Mouse (Mus musculus) embryonic facial prominence, embryonic 12.5 days (tissue): ENCODE results near the gene Wfikkn1. TPM values are rescaled to one million over a fixed set of nuclear protein-coding genes. Genes with fewer than 3 reads are reported as not detected.
"Not testable (repeated sequence)": the region's sequence is repeated elsewhere in the genome, so short reads cannot be mapped to it uniquely, and the experiment has no call there.

ENCODE experiments used
- ATAC-seq: fragments of 200-750 bp; cut with Nextera tagmentation; 2 replicates; pipeline ENCODE4 v1.8.0; 2017; ENCODE audit not compliant: insufficient number of reproducible peaks, insufficient read depth, low FRiP score, low TSS enrichment
- H3K27ac ChIP-seq: fragments of 300-500 bp; sonication (generic); 2 replicates; pipeline ENCODE4 v1.5.1; 2016; ENCODE audit warnings: mild to moderate bottlenecking
- H3K27me3 ChIP-seq: fragments of 300-500 bp; sonication (generic); 2 replicates; pipeline ENCODE4 v1.6.1; 2016; ENCODE audit warnings: mild to moderate bottlenecking, moderate library complexity
- H3K36me3 ChIP-seq: fragments of 300-500 bp; sonication (generic); 2 replicates; pipeline ENCODE4 v1.6.1; 2016; ENCODE audit warnings: mild to moderate bottlenecking
- H3K4me1 ChIP-seq: fragments of 300-500 bp; sonication (generic); 2 replicates; pipeline ENCODE4 v1.6.1; 2016
- H3K4me2 ChIP-seq: fragments of 300-500 bp; sonication (generic); replicated peaks from 2 replicates; pipeline ENCODE4 v1.6.1; 2016; ENCODE audit warnings: mild to moderate bottlenecking, moderate library complexity
- H3K4me3 ChIP-seq: fragments of 300-500 bp; sonication (generic); 2 replicates; pipeline ENCODE4 v1.5.1; 2016; ENCODE audit warnings: mild to moderate bottlenecking
- H3K9ac ChIP-seq: fragments of 300-500 bp; sonication (generic); 2 replicates; pipeline ENCODE4 v1.6.1; 2016; ENCODE audit warnings: mild to moderate bottlenecking, moderate library complexity
- H3K9me3 ChIP-seq: fragments of 300-500 bp; sonication (generic); 2 replicates; pipeline ENCODE4 v1.6.1; 2016; ENCODE audit warnings: mild to moderate bottlenecking, moderate library complexity
- whole genome bisulfite sequencing: fragments of 180-500 bp; shearing (Covaris S2); methylation state at CpG from one replicate; pipeline ENCODE4 v1.1.7; 2016; 5-methylcytosine and 5-hydroxymethylcytosine counted together
- polyA plus RNA-seq: library from polyadenylated mRNA; unstranded; fragments of >200 nt; fragmentation: Nextera tagmentation; extraction: Ambion mirVana; gene quantifications from 2 replicates; pipeline ENCODE4 v1.2.1, GENCODE M21; 2016

Wfikkn1 gene
- polyA plus RNA-seq, 1 experiment from 2014 or later: 0.45 TPM

DNA sequence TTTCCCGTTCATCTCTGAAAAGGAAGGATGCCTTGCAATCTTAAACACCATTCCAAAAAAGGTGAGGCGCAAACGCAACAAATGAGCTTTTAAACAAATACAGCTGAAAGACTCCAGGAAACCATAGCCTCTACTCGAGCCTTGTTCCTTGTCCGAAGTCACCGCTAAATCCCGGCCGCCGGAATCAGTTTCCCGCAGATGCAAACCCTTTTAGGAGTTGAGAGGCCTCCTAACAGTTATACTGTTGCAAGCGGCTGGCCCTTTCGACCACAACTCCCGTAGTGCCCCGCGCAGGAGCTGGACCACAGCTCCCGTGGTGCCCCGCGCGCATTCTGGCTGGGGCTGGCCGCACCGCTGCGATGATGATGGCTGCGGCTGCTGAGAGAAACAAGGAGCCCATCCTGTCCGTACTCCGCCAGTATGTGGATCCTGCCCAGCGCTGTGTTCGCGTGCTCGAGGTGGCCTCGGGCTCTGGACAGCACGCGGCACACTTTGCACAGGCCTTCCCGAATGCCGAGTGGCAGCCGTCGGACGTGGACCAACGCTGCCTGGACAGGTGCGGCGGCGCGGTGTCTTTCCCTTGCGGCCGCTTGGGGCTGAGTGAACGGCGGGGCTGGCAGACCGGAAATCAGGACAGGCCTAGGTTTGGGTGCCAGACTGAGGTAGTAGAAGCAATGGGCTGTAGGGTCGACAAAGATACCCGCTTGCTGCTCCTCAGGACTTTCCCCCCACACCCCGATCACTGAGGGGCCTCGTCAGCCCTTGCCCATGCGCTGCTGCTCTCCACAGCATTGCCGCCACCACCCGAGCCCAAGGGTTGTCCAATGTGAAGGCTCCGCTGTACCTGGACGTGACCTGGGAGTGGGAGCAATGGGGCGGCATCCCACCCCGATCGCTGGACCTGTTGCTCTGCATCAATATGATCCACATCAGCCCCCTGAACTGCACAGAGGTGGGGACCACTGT is 5.2 kb downstream of the Wfikkn1 start:
- WGBS: 1% methylated on average over 59 of the region's 59 CpGs
- Histone ChIP-seq H3K4me2 (peak overlapping the region; percentile 88), H3K4me3 (peak overlapping the region; percentile 77), H3K36me3 (peaks cover 17% of the 10 kb centered on the region), H3K4me1 (peaks cover 22% of the 10 kb centered on the region), H3K27ac (peak overlapping the region; percentile 87), H3K9ac (peak overlapping the region; percentile 71), H3K27me3 (no peaks in the 10 kb centered on the region), H3K9me3 (no peaks in the 10 kb centered on the region)
- peak; percentile 86 for ATAC-seq

DNA sequence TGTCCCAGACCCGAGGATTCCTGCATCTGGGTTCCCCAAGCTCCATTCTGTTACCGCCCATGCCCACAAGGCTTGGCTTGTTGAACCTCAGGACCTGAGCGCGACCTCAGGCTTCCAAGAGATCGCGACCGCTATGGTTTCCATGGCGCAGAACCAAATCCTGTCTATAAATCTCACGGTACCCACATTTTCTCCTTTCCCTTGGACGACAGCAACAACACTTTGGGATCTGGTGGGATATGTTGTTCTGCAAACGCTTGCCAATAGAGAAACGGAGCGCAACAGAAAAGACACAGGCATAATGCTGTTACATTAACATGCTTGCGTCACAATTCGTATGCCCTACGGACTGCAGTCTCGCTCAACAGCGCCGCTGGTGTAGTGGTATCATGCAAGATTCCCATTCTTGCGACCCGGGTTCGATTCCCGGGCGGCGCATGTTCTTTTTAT is 5.9 kb downstream of the Wfikkn1 start, which contains the start of gene Mettl26:
TSS of gene Mettl26 (plus strand) at position 354 of the 450 bp plus-strand sequence.
- Histone ChIP-seq H3K4me1 (peaks cover 16% of the 10 kb centered on the region), H3K9me3 (no peaks in the 10 kb centered on the region), H3K4me2 (peak within 1 kb of the TSS; percentile 88), H3K9ac (peak within 1 kb of the TSS; percentile 71), H3K4me3 (peak within 1 kb of the TSS; percentile 77), H3K27ac (peak within 1 kb of the TSS; percentile 87), H3K36me3 (peaks cover 17% of the 10 kb centered on the region), H3K27me3 (no peaks in the 10 kb centered on the region)
- WGBS: 2% methylated on average over 25 of the region's 25 CpGs
- no peak for ATAC-seq

DNA sequence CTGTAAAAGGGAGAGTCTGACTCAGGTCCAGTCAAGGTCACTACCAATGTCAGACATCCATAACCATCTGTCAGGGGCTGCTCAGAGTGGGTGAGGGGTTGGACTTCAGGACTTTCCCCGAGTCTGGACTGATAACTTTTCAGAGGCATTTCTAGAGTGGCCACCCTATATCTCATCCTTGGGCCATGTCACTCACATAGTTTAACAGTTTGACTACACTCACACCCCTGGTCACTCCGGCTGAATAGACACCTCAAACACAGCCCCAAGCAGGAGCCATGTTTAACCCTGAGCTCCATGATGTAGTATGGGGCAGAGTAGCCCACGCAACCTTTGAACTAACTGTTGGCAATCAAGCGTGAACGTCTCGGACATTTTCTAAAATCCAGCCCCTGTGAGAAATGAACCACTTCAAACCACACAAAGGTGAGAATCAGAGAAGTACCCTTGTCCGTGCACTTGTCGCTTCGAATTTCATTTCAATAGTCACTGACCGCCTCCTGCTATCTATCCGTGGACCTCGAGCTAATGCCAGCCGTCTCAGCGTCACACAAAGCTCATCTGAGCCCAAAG is 6.4 kb downstream of the Wfikkn1 start:
- Histone ChIP-seq H3K4me2 (peak overlapping the region; percentile 88), H3K27ac (peak overlapping the region; percentile 87), H3K36me3 (peaks cover 16% of the 10 kb centered on the region), H3K9me3 (no peaks in the 10 kb centered on the region), H3K9ac (peak overlapping the region; percentile 41; the same call in 1 of the 2 replicates), H3K4me1 (peaks cover 16% of the 10 kb centered on the region), H3K27me3 (no peaks in the 10 kb centered on the region), H3K4me3 (peak overlapping the region; percentile 77)
- 8% methylated on average over 14 of the region's 14 CpGs for WGBS
- ATAC-seq: no peak

DNA sequence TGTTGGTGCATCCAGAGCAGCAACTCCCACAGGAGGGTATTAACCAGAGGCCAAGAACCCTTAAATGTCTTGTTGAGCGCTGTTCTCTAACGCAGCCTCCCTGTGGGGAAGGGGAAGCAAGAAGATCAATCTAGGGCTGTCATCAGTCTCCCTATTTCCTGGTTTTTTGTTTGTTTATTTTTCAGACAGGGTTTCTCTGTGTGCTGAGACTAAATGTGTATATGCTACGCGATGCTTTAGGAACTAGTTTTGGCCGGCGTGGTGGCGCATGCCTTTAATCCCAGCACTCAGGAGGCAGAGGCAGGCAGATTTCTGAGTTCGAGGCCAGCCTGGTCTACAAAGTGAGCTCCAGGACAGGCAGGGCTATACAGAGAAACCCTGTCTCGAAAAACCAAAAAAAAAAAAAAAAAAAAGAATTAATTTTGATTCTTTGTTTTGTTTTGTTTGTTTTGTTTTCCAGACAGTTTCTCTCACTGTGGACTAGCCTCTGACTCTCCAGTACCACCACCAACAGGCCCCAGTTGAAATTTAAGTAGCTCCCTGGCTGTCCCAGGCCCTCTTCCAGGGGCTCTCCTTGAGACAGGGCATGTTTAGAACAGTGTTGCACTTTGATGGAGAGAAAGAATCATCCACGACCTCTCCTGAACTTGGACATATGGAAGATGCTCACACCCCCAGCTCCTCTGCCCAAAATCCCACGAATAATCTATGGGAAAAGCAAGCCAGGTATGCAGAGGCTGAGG is 7.1 kb downstream of the Wfikkn1 start:
- Histone ChIP-seq H3K9ac (no peak overlapping the region), H3K27ac (no peak overlapping the region), H3K4me1 (peaks cover 21% of the 10 kb centered on the region), H3K4me3 (no peak overlapping the region), H3K27me3 (no peaks in the 10 kb centered on the region), H3K36me3 (peaks cover 10% of the 10 kb centered on the region; the same call in 1 of the 2 replicates), H3K4me2 (peak overlapping the region; percentile 88), H3K9me3 (no peaks in the 10 kb centered on the region)
- WGBS: 68% methylated on average over 11 of the region's 11 CpGs
- ATAC-seq: no peak

DNA sequence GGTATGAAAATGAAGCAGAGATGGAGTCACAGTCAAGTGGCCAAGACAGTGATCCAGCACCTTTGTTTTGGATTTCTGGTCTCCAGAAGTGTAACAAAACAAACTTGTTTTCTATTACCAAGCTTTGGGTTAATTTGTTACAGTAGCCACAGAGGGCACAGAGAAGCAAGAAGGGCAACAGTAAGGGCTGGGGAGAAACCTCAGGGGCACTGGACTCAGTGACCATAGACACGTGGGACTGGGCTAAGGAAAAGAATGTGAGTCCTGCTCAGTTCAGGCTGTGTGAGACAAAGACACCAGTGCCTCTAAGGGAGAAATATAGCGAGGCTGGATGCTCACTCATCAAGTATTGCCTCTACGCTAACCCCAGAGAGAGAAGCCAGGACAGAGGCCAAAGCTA is 8.0 kb downstream of the Wfikkn1 start:
- ATAC-seq: no peak
- H3K4me2 ChIP-seq: no peak overlapping the region
- no peaks in the 10 kb centered on the region for H3K27me3 ChIP-seq
- H3K36me3 ChIP-seq: peaks cover 1% of the 10 kb centered on the region; the same call in 1 of the 2 replicates
- WGBS: 82% methylated on average over 3 of the region's 3 CpGs
- no peak overlapping the region for H3K9ac ChIP-seq
- no peaks in the 10 kb centered on the region for H3K9me3 ChIP-seq
- H3K4me1 ChIP-seq: peaks cover 26% of the 10 kb centered on the region
- H3K27ac ChIP-seq: no peak overlapping the region
- no peak overlapping the region for H3K4me3 ChIP-seq

DNA sequence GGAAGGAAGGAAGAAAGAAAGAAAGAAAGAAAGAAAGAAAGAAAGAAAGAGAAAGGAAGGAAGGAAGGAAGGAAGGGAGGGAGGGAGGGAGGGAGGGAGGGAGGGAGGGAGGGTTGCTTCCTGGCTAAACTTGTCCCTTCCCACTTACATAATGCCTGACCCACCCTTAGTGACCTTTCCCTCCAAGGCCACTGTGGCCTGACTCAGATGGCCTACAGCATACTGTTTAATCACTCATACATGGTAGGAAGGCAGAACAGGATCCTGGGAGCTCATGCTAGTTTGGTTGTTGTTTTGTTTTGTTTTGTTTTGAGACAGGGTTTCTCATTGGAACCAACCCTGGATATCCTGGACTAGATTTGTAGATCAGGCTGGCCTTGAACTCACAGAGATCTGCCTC is 9.1 kb downstream of the Wfikkn1 start:
- H3K36me3 ChIP-seq, H3K4me3 ChIP-seq, H3K9me3 ChIP-seq, H3K9ac ChIP-seq, H3K27ac ChIP-seq, H3K4me2 ChIP-seq, H3K27me3 ChIP-seq, ATAC-seq: not testable (repeated sequence)
- H3K4me1 ChIP-seq: peaks cover 25% of the 10 kb centered on the region

DNA sequence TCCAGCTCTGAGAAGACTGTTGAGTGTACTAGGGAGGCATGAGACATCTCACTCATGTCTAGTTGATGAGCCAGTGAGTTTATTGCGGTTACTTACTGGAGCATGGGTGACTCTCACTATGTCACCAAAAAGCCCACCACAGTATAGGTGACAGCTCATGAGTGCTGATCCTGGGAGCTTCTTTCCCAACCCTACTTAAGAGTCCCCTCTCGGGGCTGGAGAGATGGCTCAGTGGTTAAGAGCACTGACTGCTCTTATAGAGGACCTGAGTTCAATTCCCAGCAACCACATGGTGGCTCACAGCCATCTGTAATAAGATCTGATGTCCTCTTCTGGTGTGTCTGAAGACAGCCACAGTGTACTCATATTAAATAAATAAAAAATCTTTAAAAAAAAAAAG is 10.7 kb downstream of the Wfikkn1 start:
- peaks cover 17% of the 10 kb centered on the region for H3K4me1 ChIP-seq
- 89% methylated on average over 2 of the region's 2 CpGs for WGBS
- ATAC-seq: no peak

DNA sequence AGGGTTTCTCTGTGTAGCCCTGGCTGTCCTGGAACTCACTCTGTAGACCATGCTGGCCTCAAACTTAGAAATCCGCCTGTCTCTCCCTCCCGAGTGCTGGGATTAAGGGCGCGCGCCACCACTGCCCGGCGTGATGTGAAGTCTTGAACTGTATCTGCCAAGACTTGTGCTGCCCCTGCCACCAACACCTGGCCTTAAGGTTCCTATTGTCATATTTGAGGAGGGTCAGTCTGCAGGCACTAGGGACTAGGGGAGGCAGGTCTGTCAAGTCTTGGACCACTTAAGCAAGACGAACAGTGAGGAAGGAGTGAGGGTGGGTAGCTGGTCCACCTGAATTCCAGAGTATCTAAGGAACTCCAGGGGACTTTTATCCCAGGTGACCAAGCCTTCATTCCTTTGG is 11.2 kb downstream of the Wfikkn1 start:
- 92% methylated on average over 8 of the region's 8 CpGs for WGBS
- no peak overlapping the region for H3K4me3 ChIP-seq

More for the DNA sequence above, 10.7 kb downstream of the Wfikkn1 start:
- H3K9ac ChIP-seq: no peak overlapping the region
- no peak overlapping the region for H3K27ac ChIP-seq
- no peaks in the 10 kb centered on the region for H3K27me3 ChIP-seq
- no peaks in the 10 kb centered on the region for H3K36me3 ChIP-seq
- H3K4me2 ChIP-seq: no peak overlapping the region
- H3K9me3 ChIP-seq: no peaks in the 10 kb centered on the region
- no peak overlapping the region for H3K4me3 ChIP-seq

DNA sequence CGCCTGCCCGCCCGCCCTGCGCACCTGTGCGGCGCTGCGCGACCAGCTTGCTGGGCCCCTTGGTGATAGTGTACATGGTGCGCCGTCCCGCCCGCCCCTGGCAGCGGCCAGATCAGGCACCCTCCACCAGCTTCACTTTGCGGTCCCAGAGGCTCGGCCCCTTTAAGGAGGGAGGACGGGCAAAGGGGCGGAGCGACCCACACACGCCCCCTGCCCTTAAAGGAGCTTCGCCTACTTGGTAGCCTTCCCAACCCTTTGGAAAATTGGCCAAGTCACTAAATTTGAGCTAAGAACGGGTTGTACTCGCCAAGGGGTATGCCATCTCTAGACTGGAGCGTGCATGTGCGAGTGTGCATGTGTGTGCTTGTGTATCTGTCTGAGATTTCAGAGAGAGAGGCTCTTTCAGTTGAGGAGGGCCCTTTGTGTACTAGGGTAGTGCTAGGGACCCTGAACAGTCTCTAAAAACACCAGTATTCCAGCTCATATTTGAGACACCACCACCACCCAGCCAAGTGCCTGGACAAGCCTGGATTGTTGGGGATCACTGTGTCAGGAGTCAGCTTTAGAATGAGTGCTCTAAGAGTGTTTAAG is 12.0 kb downstream of the Wfikkn1 start, which contains the start of gene Mcrip2:
TSS of gene Mcrip2 (minus strand) at position 164 of the 591 bp plus-strand sequence.
- peaks cover 14% of the 10 kb centered on the region for H3K4me1 ChIP-seq
- WGBS: under 1% methylated on average over 24 of the region's 24 CpGs
- H3K27me3 ChIP-seq: no peaks in the 10 kb centered on the region
- peak within 1 kb of the TSS; percentile 38 for H3K9ac ChIP-seq
- peak within 1 kb of the TSS; percentile 33; the same call in 1 of the 2 replicates for H3K27ac ChIP-seq
- peak; percentile 84 for ATAC-seq
- H3K9me3 ChIP-seq: no peaks in the 10 kb centered on the region
- peak within 1 kb of the TSS; percentile 87 for H3K4me2 ChIP-seq
- H3K36me3 ChIP-seq: no peaks in the 10 kb centered on the region
- peak within 1 kb of the TSS; percentile 67 for H3K4me3 ChIP-seq

More for the DNA sequence above, 11.2 kb downstream of the Wfikkn1 start:
- Histone ChIP-seq H3K27me3 (no peaks in the 10 kb centered on the region), H3K36me3 (no peaks in the 10 kb centered on the region), H3K9ac (no peak overlapping the region), H3K9me3 (no peaks in the 10 kb centered on the region), H3K4me1 (peaks cover 17% of the 10 kb centered on the region), H3K4me2 (no peak overlapping the region), H3K27ac (no peak overlapping the region)
- ATAC-seq: no peak

DNA sequence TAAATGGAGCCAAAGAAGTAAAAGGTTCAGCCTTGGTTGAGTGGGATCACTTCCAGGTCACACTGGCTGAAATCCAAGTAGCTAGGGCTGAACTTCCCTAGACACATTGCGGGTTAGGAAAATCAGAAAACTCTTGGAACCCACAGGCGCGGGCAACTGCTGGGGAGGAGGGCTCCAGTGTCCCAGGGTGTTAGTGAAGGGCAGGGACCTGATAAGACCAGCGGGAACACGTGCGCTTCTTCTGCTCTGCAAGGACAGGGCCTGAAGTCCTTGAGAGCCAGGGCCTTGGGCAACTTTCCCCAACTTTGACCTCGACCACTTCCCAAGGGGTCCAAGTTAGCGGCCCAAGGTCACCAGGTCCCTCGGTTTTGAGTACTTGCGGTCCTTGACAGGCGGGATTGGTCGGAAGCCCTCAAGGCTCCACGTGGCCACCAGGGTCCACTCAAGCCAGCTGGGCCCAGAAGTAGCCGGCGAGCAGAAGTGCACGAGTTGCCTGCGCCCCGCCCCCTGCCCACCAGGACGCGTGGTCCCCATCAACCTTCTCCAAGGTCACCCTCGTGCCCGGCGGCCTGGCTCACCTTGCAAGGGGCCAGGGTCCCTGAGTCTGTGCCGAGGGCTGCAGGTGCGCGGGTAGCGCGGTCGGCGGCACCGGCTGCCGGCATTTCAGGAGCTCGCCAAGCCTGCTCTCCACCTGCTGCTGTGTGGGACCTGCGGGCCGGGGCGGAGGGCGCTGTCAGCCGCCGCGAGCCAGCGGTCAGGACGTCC is 12.6 kb downstream of the Wfikkn1 start:
- H3K36me3 ChIP-seq: no peaks in the 10 kb centered on the region
- 1% methylated on average over 42 of the region's 42 CpGs for WGBS
- peak overlapping the region; percentile 87 for H3K4me2 ChIP-seq
- peak overlapping the region; percentile 38 for H3K9ac ChIP-seq
- no peaks in the 10 kb centered on the region for H3K9me3 ChIP-seq
- peak overlapping the region; percentile 33; the same call in 1 of the 2 replicates for H3K27ac ChIP-seq
- H3K4me3 ChIP-seq: peak overlapping the region; percentile 67
- ATAC-seq: peak; percentile 23
- no peaks in the 10 kb centered on the region for H3K27me3 ChIP-seq
- peaks cover 14% of the 10 kb centered on the region for H3K4me1 ChIP-seq
